Mouse (Mus musculus) G1E (cell line): ENCODE measurements around the gene Spata17. TPM values are rescaled to one million over a fixed set of nuclear protein-coding genes. Genes with fewer than 3 reads are reported as not detected.

Experiments used
- ATAC-seq: 2 replicates; pipeline ENCODE4 v1.8.0; 2016; ENCODE audit warnings: mild to moderate bottlenecking; ENCODE audit not compliant: insufficient number of reproducible peaks, poor library complexity, low FRiP score, severe bottlenecking; ENCODE audit errors: extremely low read depth
- DNase-seq: peaks from one replicate; pipeline ENCODE4 v3.0.0; 2012; ENCODE audit warnings: low spot score
- H3K27me3 ChIP-seq: 2 replicates; pipeline ENCODE4 v1.6.1; 2012; ENCODE audit warnings: mild to moderate bottlenecking, low read length, inconsistent platforms; ENCODE audit not compliant: insufficient read depth
- H3K36me3 ChIP-seq: replicated peaks from 2 replicates; pipeline ENCODE3; 2012; ENCODE audit warnings: mild to moderate bottlenecking, inconsistent platforms
- H3K4me1 ChIP-seq: 2 replicates; pipeline ENCODE4 v1.6.1; 2012; ENCODE audit warnings: low read depth, low read length, inconsistent platforms, mixed read lengths; ENCODE audit not compliant: insufficient read depth
- H3K4me3 ChIP-seq: 2 replicates; pipeline ENCODE4 v1.5.1; 2012; ENCODE audit warnings: low read depth, mild to moderate bottlenecking, inconsistent platforms, low read length, moderate library complexity, mixed read lengths
- H3K9me3 ChIP-seq: replicated peaks from 2 replicates; pipeline ENCODE4 v1.6.1; 2012; ENCODE audit warnings: inconsistent platforms
- CTCF ChIP-seq: IDR thresholded peaks from 2 replicates; pipeline ENCODE4 v1.5.1; 2012; ENCODE audit warnings: low read depth, low read length, inconsistent platforms, mixed read lengths
- GATA1 ChIP-seq: IDR thresholded peaks from 2 replicates; pipeline ENCODE4 v1.6.1; 2012; ENCODE audit warnings: borderline replicate concordance, low read length, inconsistent platforms, mixed read lengths
- GATA2 ChIP-seq: IDR thresholded peaks from 2 replicates; pipeline ENCODE4 v1.6.1; 2012; ENCODE audit warnings: low read depth, low read length, inconsistent platforms, borderline replicate concordance
- POLR2AphosphoS5 ChIP-seq: IDR thresholded peaks from 2 replicates; pipeline ENCODE4 v1.6.1; 2012; ENCODE audit warnings: low read depth, low read length, inconsistent platforms; ENCODE audit not compliant: insufficient replicate concordance
- TAL1 ChIP-seq: conservative IDR thresholded peaks from 2 replicates; pipeline ENCODE4 v1.6.1; 2012; ENCODE audit warnings: low read depth, low read length, inconsistent platforms, mixed read lengths
- polyA plus RNA-seq: library from polyadenylated mRNA; stranded (reverse); fragments of >175 nt; gene quantifications from 2 replicates; pipeline ENCODE4 v1.2.3, GENCODE M21; 2012
- total RNA-seq, 2 experiments: library from RNA; stranded (forward) in 1 of 2; stranded (reverse) in 1 of 2; fragments of 200-1000 nt in 1 of 2; fragments of >200 nt in 1 of 2; fragmentation: Nextera tagmentation in 1 of 2; gene quantifications; 2 replicates each; pipeline ENCODE4 v1.2.3; 2014 to 2017

Gene Spata17
- total and polyA plus RNA-seq, 3 experiments: 0.66 to 3.8 TPM; not detected in 1

- Histone ChIP-seq H3K36me3 (peaks cover 76% of the 10 kb centered on the region), H3K27me3 (no peaks in the 10 kb centered on the region), H3K9me3 (no peaks in the 10 kb centered on the region), H3K4me1 (no peaks in the 10 kb centered on the region), H3K4me3 (no peak overlapping the region)
- TF ChIP-seq CTCF (no peak), GATA2 (no peak), GATA1 (no peak), POLR2AphosphoS5 (no peak), TAL1 (no peak)
- no peak for DNase-seq
- ATAC-seq: no peak
Observed at GRCm38 (mm10) chr1:187228414-187229146, 13.3 kb upstream of the Spata17 start.

- no peak for ATAC-seq
- Histone ChIP-seq H3K36me3 (peaks cover 74% of the 10 kb centered on the region), H3K27me3 (no peaks in the 10 kb centered on the region), H3K4me3 (no peak overlapping the region), H3K9me3 (no peaks in the 10 kb centered on the region), H3K4me1 (no peaks in the 10 kb centered on the region)
- DNase-seq: no peak
- TF ChIP-seq GATA1 (no peak), TAL1 (no peak), POLR2AphosphoS5 (no peak), CTCF (no peak), GATA2 (no peak)
Observed at GRCm38 (mm10) chr1:187226328-187227025, 11.2 kb upstream of the Spata17 start.

- ATAC-seq: no peak
Observed at GRCm38 (mm10) chr1:187220756-187221155, 5.5 kb upstream of the Spata17 start.

GRCm38 (mm10) chr1:187216620-187217410, 1.6 kb upstream of the Spata17 start:
- H3K4me3 ChIP-seq: no peak overlapping the region
- TF ChIP-seq CTCF (no peak), GATA2 (no peak), TAL1 (no peak), POLR2AphosphoS5 (no peak), GATA1 (no peak)
- H3K4me1 ChIP-seq: peaks cover 16% of the 10 kb centered on the region
- peaks cover 23% of the 10 kb centered on the region for H3K36me3 ChIP-seq
- ATAC-seq (no peak), DNase-seq (no peak)
- no peaks in the 10 kb centered on the region for H3K27me3 ChIP-seq
- no peaks in the 10 kb centered on the region for H3K9me3 ChIP-seq

More at GRCm38 (mm10) chr1:187220756-187221155, 5.5 kb upstream of the Spata17 start:
- Histone ChIP-seq H3K9me3 (no peaks in the 10 kb centered on the region), H3K4me1 (peaks cover 10% of the 10 kb centered on the region), H3K4me3 (no peak overlapping the region), H3K27me3 (no peaks in the 10 kb centered on the region), H3K36me3 (peaks cover 48% of the 10 kb centered on the region)
- no peak for DNase-seq
- TF ChIP-seq GATA2: no peak

- ATAC-seq (no peak), DNase-seq (no peak)
- no peaks in the 10 kb centered on the region for H3K9me3 ChIP-seq
- no peaks in the 10 kb centered on the region for H3K36me3 ChIP-seq
- TF ChIP-seq TAL1 (no peak), GATA2 (no peak), GATA1 (no peak), CTCF (no peak), POLR2AphosphoS5 (no peak)
- H3K4me1 ChIP-seq: peaks cover 6% of the 10 kb centered on the region; the same call in 1 of the 2 replicates
- no peak overlapping the region for H3K4me3 ChIP-seq
- no peaks in the 10 kb centered on the region for H3K27me3 ChIP-seq
Observed at GRCm38 (mm10) chr1:187210736-187211135, 4.5 kb downstream of the Spata17 start.

- H3K36me3 ChIP-seq: no peaks in the 10 kb centered on the region
- TF ChIP-seq GATA1: no peak
- TF ChIP-seq POLR2AphosphoS5: no peak
- no peak for TF ChIP-seq TAL1
- TF ChIP-seq CTCF: no peak
- no peak for TF ChIP-seq GATA2
- no peak overlapping the region for H3K4me3 ChIP-seq
- no peak for DNase-seq
- ATAC-seq: no peak
- no peaks in the 10 kb centered on the region for H3K9me3 ChIP-seq
- 0 out of 2 replicates have a peak, but pooled peaks cover 4% of the 10 kb centered on the region for H3K4me1 ChIP-seq
- H3K27me3 ChIP-seq: no peaks in the 10 kb centered on the region
Observed at GRCm38 (mm10) chr1:187209496-187209895, 5.8 kb downstream of the Spata17 start.
